Mouse (Mus musculus) lung, embryonic 16.5 days (tissue): ENCODE measurements around the gene Ankrd22. TPM values are rescaled to one million over a fixed set of nuclear protein-coding genes. Genes with fewer than 3 reads are reported as not detected.
A peak's percentile ranks its signal among the peaks of the same experiment; 100 is the strongest.

Source experiments
- ATAC-seq: fragments of 200-750 bp; cut with Nextera tagmentation; 2 replicates; pipeline ENCODE4 v1.8.0; 2017; ENCODE audit warnings: low read depth, mild to moderate bottlenecking, moderate library complexity
- H3K27ac ChIP-seq: fragments of 300-500 bp; sonication (generic); 2 replicates; pipeline ENCODE4 v1.5.1; 2014; ENCODE audit warnings: mild to moderate bottlenecking, control low read depth, low read length
- H3K27me3 ChIP-seq: fragments of 300-500 bp; sonication (generic); 2 replicates; pipeline ENCODE4 v1.6.1; 2014; ENCODE audit warnings: low read depth, low read length, mixed read lengths; ENCODE audit not compliant: control insufficient read depth, insufficient read depth
- H3K36me3 ChIP-seq: fragments of 300-500 bp; sonication (generic); 2 replicates; pipeline ENCODE4 v1.6.1; 2014; ENCODE audit warnings: low read length; ENCODE audit not compliant: control insufficient read depth, insufficient read depth
- H3K4me1 ChIP-seq: fragments of 300-500 bp; sonication (generic); replicated peaks from 2 replicates; pipeline ENCODE4 v1.6.1; 2014; ENCODE audit warnings: low read length, mixed read lengths; ENCODE audit not compliant: control insufficient read depth, insufficient read depth
- H3K4me2 ChIP-seq: fragments of 300-500 bp; sonication (generic); 2 replicates; pipeline ENCODE4 v1.6.1; 2014; ENCODE audit warnings: low read depth, low read length, control low read depth
- H3K4me3 ChIP-seq: fragments of 300-500 bp; sonication (generic); 2 replicates; pipeline ENCODE4 v1.5.1; 2014; ENCODE audit warnings: mild to moderate bottlenecking, low read length, control low read depth
- H3K9ac ChIP-seq: fragments of 300-500 bp; sonication (generic); 2 replicates; pipeline ENCODE4 v1.6.1; 2014; ENCODE audit warnings: low read length, control low read depth
- H3K9me3 ChIP-seq: fragments of 300-500 bp; sonication (generic); 2 replicates; pipeline ENCODE4 v1.6.1; 2016; ENCODE audit warnings: low read length; ENCODE audit not compliant: control insufficient read depth
- WGBS: fragments of 180-500 bp; shearing (Covaris S2); extraction: QIAGEN DNeasy Blood & Tissue Kit; methylation state at CpG from one replicate; pipeline ENCODE4 v1.1.7; 2014; 5-methylcytosine and 5-hydroxymethylcytosine counted together
- polyA plus RNA-seq: library from polyadenylated mRNA; unstranded; fragments of >200 nt; fragmentation: Nextera tagmentation; extraction: Ambion mirVana; gene quantifications from 2 replicates; pipeline ENCODE4 v1.2.1, GENCODE M21; 2015

The Ankrd22 gene
- polyA plus RNA-seq, 1 experiment from 2014 or later, result 0.15 TPM

- Histone ChIP-seq H3K4me2 (peak overlapping the region; percentile 77), H3K27ac (no peak overlapping the region), H3K9me3 (no peaks in the 10 kb centered on the region), H3K9ac (peak overlapping the region; percentile 78), H3K4me3 (peak overlapping the region; percentile 76), H3K27me3 (no peaks in the 10 kb centered on the region), H3K36me3 (no peaks in the 10 kb centered on the region), H3K4me1 (peaks cover 6% of the 10 kb centered on the region; the same call in 1 of the 2 replicates)
- WGBS, result 33% methylated on average over 10 of the region's 10 CpGs
- peak; percentile 6; the same call in 1 of the 2 replicates for ATAC-seq
These were observed 25.8 kb upstream of the Ankrd22 start for GRCm38 (mm10) chr19:34191645-34192007.

DNA sequence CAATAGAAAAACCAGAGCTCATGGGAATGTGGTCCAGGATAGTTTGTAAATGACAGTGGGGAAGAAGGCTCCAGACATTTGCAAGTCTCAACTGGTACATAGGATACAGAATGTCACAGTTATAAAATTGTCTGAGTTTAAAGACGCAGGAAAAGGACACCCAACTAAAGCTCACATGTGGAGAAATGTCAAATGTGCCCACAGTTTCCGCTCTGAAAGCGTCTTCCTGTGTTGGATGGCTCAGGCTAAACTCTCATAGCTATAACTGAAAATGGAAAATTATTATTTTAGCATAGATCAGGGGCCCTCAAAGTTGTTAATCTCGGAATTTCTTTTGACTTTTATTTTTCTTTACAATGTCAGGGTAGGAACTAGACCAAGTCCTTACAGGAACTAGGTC lies 21.0 kb upstream of the Ankrd22 start:
- Histone ChIP-seq H3K4me3 (no peak overlapping the region), H3K4me1 (peaks cover 3% of the 10 kb centered on the region; the same call in 1 of the 2 replicates), H3K9me3 (no peaks in the 10 kb centered on the region), H3K36me3 (no peaks in the 10 kb centered on the region), H3K27ac (no peak overlapping the region), H3K27me3 (no peaks in the 10 kb centered on the region), H3K9ac (no peak overlapping the region), H3K4me2 (no peak overlapping the region)
- WGBS, result 87% methylated on average over 4 of the region's 4 CpGs
- ATAC-seq, result no peak

DNA sequence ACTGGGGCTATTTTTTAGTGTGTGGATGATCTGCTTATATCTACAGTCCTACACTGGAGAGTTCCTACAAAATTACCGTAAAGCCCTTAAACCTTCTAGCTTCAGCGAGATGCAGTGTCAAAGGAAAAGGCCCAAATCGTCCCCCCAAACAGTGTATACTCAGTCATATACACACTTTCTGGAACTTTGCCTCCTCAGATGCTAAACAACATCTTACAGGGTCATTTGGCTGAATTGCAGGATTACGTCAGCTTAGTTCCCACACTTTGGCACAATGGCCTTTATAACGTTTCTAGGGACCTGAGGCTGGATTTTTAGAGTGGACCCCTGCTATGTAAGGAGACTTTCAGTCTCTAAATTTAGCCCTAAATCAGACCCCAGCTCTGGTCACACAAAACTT lies 16.6 kb upstream of the Ankrd22 start:
- Histone ChIP-seq H3K27ac (no peak overlapping the region), H3K4me3 (no peak overlapping the region), H3K27me3 (no peaks in the 10 kb centered on the region), H3K36me3 (no peaks in the 10 kb centered on the region), H3K4me2 (no peak overlapping the region), H3K9ac (no peak overlapping the region), H3K4me1 (no peaks in the 10 kb centered on the region), H3K9me3 (no peaks in the 10 kb centered on the region)
- WGBS, result 66% methylated on average over 5 of the region's 5 CpGs
- ATAC-seq, result no peak

- 67% methylated on average over 3 of the region's 3 CpGs for WGBS
- ATAC-seq, result no peak
- Histone ChIP-seq H3K4me1 (no peaks in the 10 kb centered on the region), H3K4me2 (no peak overlapping the region), H3K27ac (no peak overlapping the region), H3K4me3 (no peak overlapping the region), H3K36me3 (no peaks in the 10 kb centered on the region), H3K27me3 (no peaks in the 10 kb centered on the region), H3K9me3 (no peaks in the 10 kb centered on the region), H3K9ac (no peak overlapping the region)
These were observed 15.4 kb upstream of the Ankrd22 start for GRCm38 (mm10) chr19:34181234-34181633.

DNA sequence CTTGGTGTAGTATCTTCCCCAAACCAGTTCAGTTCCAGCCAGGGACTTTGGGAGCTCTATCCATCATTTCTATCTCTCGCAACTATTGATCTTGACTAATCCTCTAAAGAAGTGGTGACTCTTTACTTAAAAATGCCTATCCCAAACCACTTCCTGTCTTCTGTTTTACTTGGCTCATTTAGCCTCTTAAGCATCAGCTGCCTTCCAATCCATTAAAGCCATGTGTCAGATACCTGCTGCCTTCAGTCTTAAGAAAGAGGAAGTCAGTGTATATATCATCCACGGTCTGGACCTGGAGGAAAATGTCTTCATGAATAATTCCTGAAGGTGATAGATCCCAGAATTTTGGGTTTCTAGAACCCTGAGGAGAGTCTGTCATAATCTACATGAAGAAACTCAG lies 14.5 kb upstream of the Ankrd22 start:
- no peak overlapping the region for H3K4me2 ChIP-seq
- no peaks in the 10 kb centered on the region for H3K27me3 ChIP-seq
- no peaks in the 10 kb centered on the region for H3K36me3 ChIP-seq
- ATAC-seq, result no peak
- H3K4me1 ChIP-seq, result no peaks in the 10 kb centered on the region
- no peak overlapping the region for H3K9ac ChIP-seq
- no peak overlapping the region for H3K27ac ChIP-seq
- H3K9me3 ChIP-seq, result no peaks in the 10 kb centered on the region
- H3K4me3 ChIP-seq, result no peak overlapping the region
- 52% methylated on average over 2 of the region's 2 CpGs for WGBS

DNA sequence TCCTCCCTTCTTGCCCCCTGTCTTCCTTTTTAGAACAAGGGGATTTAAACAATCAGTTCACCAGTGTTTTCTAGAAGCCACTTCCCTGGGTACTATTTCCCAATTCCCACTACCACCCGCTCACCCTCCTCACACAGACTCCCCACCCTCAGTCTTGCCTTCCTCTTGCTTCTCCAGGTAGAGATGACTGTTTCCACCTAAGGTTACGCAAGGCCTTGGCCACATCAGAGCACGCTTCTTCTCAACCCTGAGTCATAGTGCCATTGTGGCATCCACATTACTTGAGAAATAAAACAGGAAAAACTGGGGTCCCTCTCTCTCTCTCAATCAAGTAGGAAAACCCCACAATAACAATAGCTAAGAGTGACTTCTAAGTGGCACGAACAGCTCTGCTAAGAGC lies 13.3 kb upstream of the Ankrd22 start:
- Histone ChIP-seq H3K9ac (no peak overlapping the region), H3K4me3 (no peak overlapping the region), H3K9me3 (no peaks in the 10 kb centered on the region), H3K27me3 (no peaks in the 10 kb centered on the region), H3K4me2 (no peak overlapping the region), H3K27ac (no peak overlapping the region), H3K36me3 (no peaks in the 10 kb centered on the region), H3K4me1 (no peaks in the 10 kb centered on the region)
- 81% methylated on average over 4 of the region's 4 CpGs for WGBS
- ATAC-seq, result no peak

DNA sequence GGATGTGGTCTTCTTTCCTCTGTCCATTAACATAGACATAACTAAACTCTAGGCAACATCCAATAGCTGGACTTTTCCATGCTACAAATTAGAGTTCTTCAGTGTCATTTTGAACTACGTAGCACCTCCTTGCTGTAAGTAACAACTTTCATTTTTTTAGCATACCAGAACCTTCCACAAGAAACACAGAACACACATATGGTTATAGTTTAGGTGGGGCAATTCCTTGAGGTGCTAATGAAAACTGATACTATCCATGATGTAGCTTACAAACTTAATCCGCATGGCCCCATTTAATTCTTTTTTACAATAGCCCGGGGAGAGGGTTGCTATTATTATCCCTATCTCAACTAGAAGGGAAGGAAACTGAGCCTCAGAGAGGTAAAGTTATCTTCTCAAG lies 8.2 kb upstream of the Ankrd22 start:
- no peak for ATAC-seq
- no peaks in the 10 kb centered on the region for H3K4me1 ChIP-seq
- no peak overlapping the region for H3K4me2 ChIP-seq
- no peak overlapping the region for H3K9ac ChIP-seq
- no peaks in the 10 kb centered on the region for H3K9me3 ChIP-seq
- H3K4me3 ChIP-seq, result no peak overlapping the region
- no peaks in the 10 kb centered on the region for H3K36me3 ChIP-seq
- no peaks in the 10 kb centered on the region for H3K27me3 ChIP-seq
- 72% methylated on average over 3 of the region's 3 CpGs for WGBS
- H3K27ac ChIP-seq, result no peak overlapping the region

GRCm38 (mm10) chr19:34171167-34171566 lies 5.3 kb upstream of the Ankrd22 start:
- no peak overlapping the region for H3K4me2 ChIP-seq
- no peak overlapping the region for H3K9ac ChIP-seq
- no peak overlapping the region for H3K4me3 ChIP-seq
- no peaks in the 10 kb centered on the region for H3K4me1 ChIP-seq
- H3K27ac ChIP-seq, result no peak overlapping the region
- no peaks in the 10 kb centered on the region for H3K9me3 ChIP-seq
- no peaks in the 10 kb centered on the region for H3K27me3 ChIP-seq
- 36% methylated on average over 3 of the region's 3 CpGs for WGBS
- H3K36me3 ChIP-seq, result no peaks in the 10 kb centered on the region
- ATAC-seq, result no peak

DNA sequence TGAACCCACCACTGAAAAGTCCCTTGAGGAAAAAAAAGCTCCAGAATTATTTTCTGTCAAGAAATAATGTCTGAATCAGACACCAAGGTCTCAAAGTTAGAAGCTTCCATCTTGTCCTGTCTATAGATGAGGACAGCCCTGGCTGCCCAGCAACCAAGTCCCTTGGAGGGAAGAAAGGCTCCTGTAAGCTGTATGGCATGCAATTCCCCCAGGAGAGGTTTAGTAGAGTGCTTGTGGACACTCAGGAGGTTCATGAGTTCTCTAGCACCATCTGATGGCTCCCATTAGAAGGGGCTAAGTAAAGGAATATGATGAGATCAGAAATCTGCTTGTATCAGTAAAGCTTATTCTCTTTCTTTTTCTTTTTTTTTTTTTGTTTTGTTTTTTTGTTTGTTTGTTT lies 3.3 kb upstream of the Ankrd22 start:
- ATAC-seq, result no peak

GRCm38 (mm10) chr19:34167896-34168661 lies 2.2 kb upstream of the Ankrd22 start:
- Histone ChIP-seq H3K4me2 (no peak overlapping the region), H3K4me1 (no peaks in the 10 kb centered on the region), H3K27ac (no peak overlapping the region), H3K9ac (no peak overlapping the region), H3K27me3 (no peaks in the 10 kb centered on the region), H3K9me3 (no peaks in the 10 kb centered on the region), H3K36me3 (no peaks in the 10 kb centered on the region), H3K4me3 (no peak overlapping the region)
- ATAC-seq, result no peak
- 42% methylated on average over 7 of the region's 7 CpGs for WGBS

More for the DNA sequence above, 3.3 kb upstream of the Ankrd22 start:
- H3K27ac ChIP-seq, result no peak overlapping the region
- H3K4me3 ChIP-seq, result no peak overlapping the region
- no peaks in the 10 kb centered on the region for H3K36me3 ChIP-seq
- H3K4me2 ChIP-seq, result no peak overlapping the region
- no peaks in the 10 kb centered on the region for H3K27me3 ChIP-seq
- no peaks in the 10 kb centered on the region for H3K4me1 ChIP-seq
- H3K9ac ChIP-seq, result no peak overlapping the region
- H3K9me3 ChIP-seq, result no peaks in the 10 kb centered on the region
